Mouse (Mus musculus) CH12.LX (cell line): ENCODE data around the gene Pepd.

Experiments
- CTCF ChIP-seq, 2 experiments: IDR thresholded peaks in 1 of 2; conservative IDR thresholded peaks in 1 of 2; 2 replicates each; pipeline ENCODE4 v1.5.1; 2011 to 2012; ENCODE audit warnings: low read depth in 2 of 2, low read length in 2 of 2, improper control_type of control experiment in 1 of 2, inconsistent platforms in 1 of 2, mild to moderate bottlenecking in 1 of 2, moderate library complexity in 1 of 2
- EP300 ChIP-seq: IDR thresholded peaks from 2 replicates; pipeline ENCODE4 v1.6.1; 2011; ENCODE audit warnings: low read length, improper control_type of control experiment
- MYC ChIP-seq: IDR thresholded peaks from 2 replicates; pipeline ENCODE4 v1.6.1; 2011; ENCODE audit warnings: low read depth, mild to moderate bottlenecking, improper control_type of control experiment, low read length
- POLR2A ChIP-seq: IDR thresholded peaks from 2 replicates; pipeline ENCODE4 v1.6.1; 2011; ENCODE audit warnings: low read depth, mild to moderate bottlenecking, improper control_type of control experiment, low read length
- SIN3A ChIP-seq: IDR thresholded peaks from 2 replicates; pipeline ENCODE4 v1.6.1; 2012; ENCODE audit warnings: low read length, improper control_type of control experiment, inconsistent platforms
- ZC3H11A ChIP-seq: IDR thresholded peaks from 2 replicates; pipeline ENCODE4 v1.6.1; 2012; ENCODE audit warnings: low read depth, mild to moderate bottlenecking, inconsistent platforms, low read length, improper control_type of control experiment

DNA sequence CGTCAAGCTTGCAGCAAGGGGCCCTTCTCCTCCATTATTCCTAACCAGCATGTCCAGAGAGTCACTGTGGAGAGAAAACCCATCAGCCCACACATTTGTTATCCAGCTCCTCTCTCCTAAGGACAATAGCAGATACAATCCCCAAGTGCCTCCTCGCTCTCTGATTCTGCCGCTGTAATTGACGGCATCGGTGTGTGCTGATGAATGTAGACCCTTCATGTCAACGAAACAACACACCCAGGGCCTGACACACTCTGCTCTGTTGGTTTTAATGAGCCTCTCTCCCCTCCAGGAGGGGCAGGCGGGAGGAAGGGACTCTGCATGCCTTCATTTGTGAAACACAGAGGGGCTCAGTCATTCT lies 27.8 kb downstream of the Pepd start:
- no peak for TF ChIP-seq CTCF (conservative IDR thresholded peaks at IDR 0.05 in 1 of 2, IDR thresholded peaks at IDR 0.05 in 1 of 2; ENCODE audit: low read depth in 2 of 2, low read length in 2 of 2)
- TF ChIP-seq EP300 = no peak
- no peak for TF ChIP-seq MYC
- TF ChIP-seq ZC3H11A = no peak
- TF ChIP-seq POLR2A = no peak
- no peak for TF ChIP-seq SIN3A
